Mouse (Mus musculus) right cerebral cortex, postnatal 4 days (tissue): ENCODE results near the gene Sox10.

Source experiments
- DNase-seq: peaks from one replicate; pipeline ENCODE4 v3.0.0-alpha.2; 2022

The Sox10 gene

DNA sequence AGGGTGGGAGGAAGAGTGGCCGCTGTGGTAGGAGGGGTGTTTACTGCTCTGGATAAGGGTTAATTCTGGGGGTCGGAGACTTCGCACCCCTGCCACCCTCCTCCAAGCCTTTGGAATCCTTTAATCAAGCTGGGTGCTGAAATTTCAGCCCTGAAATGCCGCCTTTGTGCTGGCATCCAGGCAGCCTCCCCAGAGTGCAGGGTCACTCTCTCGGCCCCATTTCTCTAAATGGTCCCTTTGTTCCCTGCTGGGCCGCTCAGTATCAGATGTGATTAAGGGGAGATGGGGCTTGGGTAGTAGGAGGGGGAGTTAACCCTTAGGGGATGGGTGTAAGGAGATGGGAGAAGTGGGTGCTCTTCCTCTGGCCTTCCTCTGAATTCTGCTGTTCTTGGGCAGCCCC lies 12.3 kb downstream of the Sox10 start:
- no peak for DNase-seq

DNA sequence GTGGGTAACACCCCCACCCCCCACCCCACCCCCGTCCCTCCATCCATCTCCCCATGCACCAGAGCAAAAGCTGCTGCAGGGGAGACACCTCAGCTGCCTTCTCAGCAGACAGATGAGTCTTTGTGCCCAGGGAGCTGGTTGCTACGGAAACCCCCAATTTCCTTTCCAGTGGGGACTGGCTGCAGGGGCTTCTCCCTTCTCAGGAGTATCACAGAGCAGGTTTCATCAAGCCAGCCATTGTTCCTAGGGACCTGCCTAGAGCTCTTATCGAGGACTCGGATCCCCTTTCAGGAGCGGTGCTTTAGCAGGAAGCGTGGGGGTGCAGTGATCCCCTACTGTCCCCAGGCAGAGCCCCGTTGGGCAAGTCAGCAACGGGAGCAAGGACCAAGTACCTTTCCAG lies 13.2 kb downstream of the Sox10 start:
- DNase-seq: no peak

DNA sequence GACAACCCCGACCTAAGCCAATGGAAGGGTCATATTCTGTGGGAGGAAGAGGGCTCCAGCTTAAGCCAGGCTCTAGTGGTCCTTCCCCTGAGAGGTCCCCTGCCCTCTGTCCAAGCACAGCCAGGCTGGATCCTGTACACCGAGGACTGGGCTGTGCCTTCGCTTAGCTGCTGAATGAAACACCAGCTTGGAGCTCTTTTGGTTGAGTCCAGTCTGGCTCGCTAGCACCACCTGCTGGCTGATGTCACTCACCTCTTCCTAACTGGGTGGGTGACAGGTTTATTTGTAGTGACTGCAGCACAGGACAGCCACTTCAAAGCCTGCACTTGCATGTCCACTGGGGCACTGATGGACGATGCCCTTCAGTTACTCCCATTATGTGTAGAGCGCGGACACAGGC lies 16.5 kb downstream of the Sox10 start:
- peak; percentile 93 for DNase-seq

DNA sequence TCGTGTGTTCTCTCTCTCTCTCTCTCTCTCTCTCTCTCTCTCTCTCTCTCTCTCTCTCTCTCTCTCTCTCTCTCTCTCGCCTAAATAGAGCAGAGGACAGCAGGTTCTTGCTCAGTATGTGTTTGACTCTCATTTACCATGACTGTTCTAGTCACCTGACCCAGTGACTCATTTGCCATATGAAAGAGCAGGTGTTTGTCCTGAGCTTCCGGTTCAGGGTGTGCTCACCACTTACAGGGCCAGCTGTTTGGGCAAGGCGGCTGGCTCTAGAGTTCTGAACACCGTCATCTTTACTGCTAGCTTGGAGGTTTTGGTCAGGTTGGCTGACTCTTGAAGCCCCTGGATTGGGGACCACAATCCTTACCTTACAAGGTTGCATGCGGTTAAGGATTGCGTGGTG lies 19.5 kb downstream of the Sox10 start:
- DNase-seq: no peak

DNA sequence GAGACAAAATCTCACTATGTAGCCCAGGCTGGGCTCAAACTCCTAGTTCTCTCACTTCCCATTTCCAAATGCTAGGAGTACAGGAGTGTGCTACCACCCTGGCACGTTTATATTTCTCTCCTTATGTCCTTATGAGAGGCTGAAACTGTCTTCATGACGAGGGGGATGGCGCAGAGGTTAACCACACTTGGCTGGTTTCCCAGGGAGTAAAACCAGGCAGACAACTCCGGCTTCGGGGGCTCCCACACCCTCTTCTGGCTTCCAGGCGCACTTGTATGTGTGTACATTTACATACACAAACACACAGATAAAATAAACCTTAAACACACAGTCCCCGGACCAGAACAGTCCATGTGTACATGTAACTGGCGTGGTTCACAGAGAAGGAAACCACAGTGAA lies 21.0 kb downstream of the Sox10 start:
- no peak for DNase-seq

DNA sequence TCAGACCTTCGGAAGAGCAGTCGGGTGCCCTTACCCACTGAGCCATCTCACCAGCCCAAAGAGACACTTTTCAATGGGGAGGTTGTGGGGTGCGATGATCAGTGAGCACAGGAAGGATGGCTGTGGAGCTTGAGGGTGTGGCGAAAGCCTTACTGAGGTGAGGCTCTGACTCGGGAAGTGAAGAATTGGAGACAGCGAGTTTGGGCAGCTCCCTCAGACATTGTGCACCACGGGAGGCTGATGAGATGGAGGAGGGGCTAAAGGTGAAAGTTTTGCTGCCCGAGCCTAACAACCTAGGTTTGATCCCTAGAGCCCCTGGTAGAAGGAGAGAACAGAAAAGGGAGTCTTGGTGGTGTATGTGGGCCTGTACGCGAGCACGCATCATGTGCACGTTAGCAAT lies 21.7 kb downstream of the Sox10 start:
- no peak for DNase-seq

DNA sequence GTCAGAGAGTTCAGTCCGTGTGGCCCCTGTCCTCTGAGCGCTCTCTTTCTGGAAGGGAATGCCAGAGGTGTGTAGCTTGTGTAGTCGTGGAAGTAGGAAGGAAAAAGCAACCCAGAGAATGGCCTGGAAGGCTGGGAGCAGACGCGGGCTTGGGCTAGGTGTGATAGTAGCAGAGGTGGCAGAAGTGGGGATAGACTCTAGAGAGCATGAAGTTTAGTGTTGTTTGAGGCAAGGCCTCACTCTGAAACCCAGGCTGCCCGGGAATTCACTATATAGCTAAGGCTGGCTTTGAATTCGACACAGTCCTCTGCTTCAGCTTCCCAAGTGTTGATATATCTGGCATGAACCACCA lies 23.5 kb downstream of the Sox10 start:
- no peak for DNase-seq

DNA sequence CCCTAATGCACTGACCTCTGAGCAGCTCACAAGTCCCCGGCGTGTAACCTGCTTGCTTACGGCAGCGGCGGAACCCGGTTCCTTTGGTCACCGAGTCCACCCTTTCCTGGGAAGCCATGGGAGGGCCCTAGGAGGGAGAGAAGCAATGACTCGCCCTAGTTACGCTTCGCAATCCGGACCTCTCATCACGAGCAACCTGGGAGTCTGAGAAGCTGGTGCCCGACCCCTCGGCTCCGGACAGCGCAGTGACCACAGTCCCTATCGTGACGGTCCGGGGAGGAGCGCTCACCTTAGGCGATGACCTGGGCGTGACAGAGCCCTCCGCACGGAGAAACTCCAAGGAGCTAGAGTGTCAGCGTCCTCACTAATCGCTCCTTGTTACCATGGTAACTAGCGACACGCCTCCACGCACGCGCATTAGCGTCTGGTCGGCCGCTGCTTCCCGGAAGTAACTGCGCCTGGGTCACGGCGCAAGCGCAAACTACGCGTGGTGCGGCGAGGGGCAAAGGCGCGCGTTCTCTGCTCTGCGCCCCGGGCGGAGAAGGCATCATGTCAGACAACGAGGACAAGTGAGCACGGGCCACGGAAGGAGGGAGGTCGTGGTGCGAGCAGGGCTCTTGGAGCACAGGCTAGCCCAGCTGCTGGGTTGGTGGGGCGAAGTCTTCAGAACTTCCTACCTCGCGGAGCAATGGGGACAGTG lies 24.0 kb downstream of the Sox10 start, which contains the start of the genes Polr2f and 1700088E04Rik:
Polr2f (plus strand) TSS at position 144 of the 700 bp plus-strand sequence.
1700088E04Rik (minus strand) TSS at position 388 of the 700 bp plus-strand sequence.
- DNase-seq: peak; percentile 95

DNA sequence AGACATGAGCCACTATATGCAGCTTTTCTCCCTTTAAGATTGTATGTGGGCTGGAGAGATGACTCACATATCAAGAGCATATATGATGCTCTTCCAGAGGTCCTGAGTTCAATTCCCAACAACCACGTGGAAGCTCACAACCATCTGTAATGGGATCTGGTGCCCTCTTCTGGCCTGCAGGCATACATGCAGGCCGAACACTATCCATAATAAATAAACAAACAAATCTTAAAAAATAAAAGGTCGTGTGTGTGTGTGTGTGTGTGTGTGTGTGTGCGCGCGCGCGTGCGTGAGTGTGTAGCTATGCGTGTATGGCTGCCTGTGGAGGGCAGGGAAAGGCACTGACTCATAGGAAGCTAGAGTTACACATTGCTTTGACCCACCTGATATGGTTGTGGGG lies 25.4 kb downstream of the Sox10 start:
- no peak for DNase-seq

DNA sequence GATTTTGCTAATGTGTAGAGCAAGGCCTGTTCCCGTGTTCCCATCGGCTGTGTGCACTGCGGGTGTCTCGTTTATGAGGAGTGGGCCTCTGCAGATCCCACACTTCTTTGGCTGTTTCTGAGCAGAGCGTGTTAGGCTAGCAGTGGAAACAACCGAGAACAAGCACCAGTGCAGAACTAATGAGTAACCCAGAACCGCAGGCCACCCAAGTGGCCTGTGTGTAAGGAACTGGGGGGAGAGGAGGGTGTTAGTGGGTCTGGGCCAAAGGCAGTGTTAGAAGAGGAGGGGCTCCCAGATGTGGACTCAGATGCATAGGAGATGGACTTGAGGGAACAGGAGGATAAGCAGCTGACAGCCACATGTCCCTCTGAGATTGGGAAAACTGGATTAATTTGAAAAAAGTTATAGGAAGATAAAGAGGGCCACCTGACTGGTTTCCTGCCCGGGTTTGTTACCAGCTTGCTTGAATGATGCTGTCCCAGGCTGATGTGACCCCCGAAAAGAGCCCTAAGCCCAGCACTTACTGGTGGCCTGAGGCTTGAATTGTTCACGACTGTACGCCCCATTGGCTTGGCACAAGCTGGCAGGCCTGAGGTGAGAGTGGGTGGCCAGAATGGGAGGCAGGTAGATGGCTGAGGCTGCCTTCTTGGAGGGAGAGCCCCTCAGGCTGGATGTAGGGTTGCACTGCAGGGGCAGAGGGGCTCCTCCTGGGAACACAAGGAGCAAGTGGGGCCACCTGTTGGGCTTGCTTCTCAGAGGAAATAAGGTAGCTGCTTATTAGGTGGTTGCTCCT lies 29.1 kb downstream of the Sox10 start:
- no peak for DNase-seq

DNA sequence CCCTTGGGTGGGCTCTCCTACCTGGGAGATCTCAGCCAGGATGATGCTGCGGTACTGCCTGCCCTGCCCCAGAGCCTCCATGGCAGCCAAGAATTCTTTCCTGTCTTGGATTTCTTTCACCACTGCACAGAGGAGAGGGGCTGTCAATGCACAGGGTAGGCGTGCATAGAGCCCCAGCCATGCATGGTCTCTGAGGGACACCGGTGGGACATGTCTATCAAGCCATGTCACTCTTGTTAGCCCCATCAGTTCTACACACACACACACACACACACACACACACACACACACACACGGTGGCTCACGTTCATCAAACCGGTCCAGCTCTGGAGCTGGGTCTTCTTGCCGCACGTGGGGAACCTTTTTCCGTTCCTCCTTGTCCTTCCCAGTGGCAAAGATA lies 29.7 kb downstream of the Sox10 start:
- DNase-seq: no peak

DNA sequence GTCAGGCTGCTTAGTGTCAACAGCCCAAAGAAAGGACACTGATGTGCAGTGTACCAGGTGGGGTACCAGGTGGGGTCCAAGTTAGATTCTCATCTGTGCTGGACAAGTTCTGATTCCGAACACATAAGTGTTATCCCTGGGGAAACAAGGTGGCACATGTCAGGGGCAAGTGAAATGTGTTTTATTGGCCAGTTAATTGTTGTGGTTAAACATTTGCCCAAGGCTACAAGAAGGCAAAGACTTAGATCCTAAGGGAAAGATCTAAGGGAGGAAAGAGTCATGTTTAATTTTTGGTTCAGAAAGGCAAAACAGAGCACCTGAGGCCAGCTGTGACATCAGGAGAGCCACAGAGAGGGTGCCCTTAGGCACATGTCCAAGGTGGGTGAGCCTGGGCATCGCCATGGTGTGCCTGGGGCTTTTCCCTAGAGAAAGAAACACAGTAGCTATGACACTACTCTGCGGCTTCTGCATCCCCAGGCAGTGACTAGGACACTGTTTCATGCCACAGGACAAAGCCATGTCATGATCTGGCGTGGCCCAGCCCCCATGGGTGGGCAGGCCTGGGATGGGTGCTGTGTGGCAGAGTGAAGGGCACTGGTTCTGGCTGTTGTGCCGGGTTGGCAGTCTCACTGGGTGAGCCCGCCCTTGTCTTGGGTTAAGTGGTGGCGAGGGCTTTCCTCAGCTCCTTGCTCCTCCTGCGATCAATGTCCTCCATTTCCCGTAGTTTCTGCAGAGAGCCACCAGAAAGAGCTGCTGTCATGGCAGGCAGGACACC lies 30.4 kb downstream of the Sox10 start:
- no peak for DNase-seq

DNA sequence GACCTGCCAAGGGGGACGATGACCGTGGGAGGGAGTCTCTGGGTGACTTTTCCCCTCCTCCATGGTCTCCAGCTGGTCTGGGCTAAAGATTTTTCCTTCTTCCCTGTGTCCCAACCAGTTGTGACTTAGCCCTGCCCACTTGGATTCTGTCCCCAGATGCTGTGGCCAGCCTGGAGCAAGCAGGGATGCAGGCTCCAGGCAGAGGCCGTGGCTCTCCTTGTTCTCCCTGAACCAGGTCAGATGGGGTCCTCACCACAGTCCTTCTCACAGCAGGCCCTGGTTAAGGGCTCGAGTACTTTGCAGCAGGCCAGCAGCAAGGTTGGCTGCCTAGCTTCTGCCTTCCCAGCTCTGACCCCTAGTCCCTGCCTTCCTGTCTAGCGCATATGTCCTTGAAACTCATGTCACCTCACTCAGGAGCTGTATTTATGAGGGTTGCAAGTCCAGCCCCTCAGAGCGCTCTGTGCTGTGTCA lies 31.8 kb downstream of the Sox10 start:
- DNase-seq: no peak

DNA sequence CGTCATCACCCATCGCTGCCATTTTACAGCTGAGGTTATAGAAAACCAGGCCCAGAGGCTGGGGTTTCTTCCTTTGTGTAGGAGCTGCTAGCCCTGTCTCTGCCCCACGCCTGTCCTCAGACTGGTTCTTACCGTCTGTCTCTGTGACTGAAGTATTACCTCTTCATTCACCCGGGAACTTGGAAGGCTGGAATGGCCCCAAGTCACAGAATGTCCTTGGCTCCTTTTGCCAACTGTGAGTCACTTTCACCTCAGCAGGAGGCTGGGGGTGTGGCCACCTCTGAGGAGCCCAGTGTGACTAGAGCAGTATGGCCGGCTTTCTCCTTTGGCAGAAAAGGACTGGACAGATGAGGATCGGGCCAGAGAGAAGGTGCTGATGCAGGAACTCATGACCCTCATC lies 33.6 kb downstream of the Sox10 start:
- DNase-seq: no peak

DNA sequence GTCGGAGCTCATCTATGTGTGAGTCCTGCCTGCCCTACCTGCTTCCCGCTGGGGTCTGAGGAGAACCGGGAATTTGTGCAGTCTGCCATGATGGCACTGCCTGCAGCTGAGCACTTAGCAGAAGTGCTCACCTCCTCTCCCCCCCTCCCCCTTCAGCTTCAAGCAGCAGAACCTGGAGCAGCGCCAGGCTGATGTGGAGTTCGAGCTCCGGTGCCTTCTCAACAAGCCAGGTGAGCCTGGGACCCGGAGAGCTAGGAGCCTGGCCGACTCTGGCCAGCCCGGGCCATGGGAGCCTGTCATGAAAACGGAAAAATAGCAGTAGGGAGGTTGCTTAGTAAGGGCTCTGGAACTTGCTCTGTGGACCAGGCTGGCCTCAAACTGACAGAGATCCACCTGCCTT lies 34.3 kb downstream of the Sox10 start:
- no peak for DNase-seq

DNA sequence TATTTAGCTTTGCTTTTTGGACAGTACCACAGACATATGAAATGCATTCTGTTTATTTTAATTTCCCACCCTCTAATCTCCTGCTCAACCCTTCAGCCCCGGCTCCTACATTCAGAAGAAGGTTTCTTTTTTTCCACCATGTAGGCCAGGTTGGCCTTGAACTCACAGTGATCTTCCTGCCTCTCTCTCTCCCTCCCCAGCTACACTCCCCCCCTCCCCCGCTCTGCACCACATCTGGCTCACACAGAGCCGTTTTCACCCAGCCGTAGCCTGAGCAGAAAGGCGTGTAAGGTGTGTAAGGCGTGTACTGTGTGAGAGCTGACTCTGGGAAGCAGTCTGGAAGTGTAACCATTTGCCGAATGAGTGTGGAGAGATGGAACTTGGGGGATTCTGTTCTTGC lies 35.7 kb downstream of the Sox10 start:
- DNase-seq: no peak

DNA sequence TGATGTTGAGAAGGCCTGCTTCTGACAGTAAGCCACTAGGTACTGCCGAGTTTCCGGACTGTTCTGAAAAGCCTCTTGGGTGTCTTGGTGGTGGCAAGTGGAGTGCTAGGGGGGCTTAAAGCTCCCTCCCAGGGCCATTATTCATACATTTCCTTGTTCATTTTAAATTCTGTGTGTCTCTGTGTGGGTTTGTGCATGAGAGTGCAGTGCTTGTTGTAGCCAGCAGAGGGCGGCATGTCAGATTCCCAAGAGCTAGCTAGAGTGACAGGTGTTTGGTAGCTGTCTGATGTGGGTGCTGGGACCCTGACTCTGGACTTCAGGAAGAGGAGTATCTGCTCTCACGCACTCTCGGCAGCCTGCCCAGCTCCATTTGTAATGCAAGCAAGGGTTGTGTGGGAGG lies 36.8 kb downstream of the Sox10 start:
- DNase-seq: no peak

DNA sequence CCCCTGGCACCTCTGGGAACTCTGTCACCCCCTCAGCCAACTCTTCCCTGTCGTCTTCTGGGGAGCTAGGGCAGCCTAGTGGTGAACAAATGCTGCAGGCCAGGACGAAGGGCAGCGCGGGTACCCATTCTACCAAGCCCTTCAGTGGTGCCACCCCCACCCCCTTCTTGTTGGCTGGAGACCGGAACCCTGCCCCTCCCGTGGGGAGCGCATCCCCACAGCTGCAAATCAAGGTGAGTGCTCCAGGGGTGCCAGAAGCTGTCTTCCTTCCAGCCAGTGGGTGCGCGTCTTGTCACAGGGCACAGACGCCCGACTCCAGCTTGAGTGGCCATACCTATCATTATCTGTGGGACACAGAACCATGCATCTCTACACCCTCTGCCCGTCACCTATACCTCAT lies 37.9 kb downstream of the Sox10 start:
- DNase-seq: no peak

DNA sequence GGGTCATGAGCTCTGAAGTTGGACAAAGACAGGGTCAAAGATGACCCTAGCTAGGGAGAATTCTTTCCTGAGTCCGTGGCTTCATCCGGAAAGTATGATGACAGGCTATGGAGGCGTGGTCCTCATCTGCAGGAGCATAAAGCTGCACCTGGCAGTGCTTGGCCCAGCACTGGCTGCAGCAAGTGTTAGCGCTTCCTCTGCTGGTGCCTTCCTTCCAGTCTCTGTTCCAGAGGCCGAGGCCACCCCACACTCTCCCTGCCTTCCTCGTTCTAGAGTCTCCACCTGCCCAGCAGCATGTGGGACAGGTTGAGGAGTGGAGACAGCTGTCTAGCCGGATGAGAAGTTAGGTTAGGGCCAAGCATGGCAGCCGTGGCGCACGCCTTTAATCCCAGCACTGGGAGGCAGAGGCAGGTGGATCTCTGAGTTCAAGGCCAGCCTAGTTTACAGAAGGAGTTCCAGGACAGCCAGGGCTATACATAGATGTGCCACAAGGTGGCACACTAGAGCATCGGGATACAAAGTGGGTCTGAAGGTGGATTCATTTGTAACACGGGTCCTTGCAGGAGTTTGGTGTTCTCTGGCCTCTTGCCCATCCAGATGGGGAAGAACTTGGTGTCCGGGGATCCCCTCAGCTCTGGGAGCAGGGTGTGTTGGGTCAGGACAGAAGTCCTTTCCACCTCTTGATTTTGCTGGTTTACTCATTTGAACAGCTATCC lies 38.7 kb downstream of the Sox10 start:
- peak; percentile 38 for DNase-seq

DNA sequence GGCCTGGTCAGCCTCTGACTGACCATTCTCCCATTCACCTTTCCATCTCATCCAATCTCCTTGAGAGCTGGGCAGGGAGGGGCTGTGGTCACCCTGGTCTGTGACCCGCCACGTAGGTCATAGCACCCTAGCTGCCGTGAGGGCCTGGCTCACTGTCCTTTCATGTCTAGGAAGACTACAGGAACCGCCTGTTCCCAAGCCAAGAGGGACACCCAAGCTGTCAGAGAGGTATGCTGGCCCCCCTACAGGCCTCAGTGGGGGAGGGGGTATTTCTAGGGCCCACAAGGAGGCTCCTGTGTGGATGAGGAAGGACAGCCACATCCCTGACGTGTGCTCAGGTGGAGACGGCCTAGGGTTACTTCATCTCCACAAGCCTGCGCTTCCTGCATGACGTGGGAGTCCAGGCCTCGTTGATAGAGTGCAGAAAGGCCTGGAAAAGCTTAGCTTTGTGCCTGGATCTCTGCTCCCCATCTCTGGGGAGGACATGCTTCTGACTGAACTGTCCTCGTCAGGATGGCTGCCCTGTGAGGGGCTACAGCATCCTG lies 40.6 kb downstream of the Sox10 start:
- DNase-seq: no peak

DNA sequence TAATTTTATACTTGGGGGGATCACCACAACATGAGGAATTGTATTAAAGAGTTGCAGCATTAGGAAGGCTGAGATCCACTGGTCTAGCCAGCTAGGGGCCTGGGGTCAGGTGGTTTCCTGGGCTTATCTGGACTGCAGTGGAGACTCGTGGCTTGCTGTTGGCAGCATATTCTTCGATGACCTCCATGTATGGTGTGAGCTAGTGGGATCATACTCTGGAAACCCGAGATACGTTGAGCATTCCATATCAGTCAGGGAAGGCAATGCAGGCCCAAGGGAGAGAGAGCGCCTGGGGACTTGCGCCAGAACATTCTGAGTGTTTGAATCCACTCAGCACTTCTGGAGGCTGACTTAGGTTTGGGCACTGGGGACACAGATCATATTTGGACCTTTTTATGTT lies 41.3 kb downstream of the Sox10 start:
- no peak for DNase-seq

DNA sequence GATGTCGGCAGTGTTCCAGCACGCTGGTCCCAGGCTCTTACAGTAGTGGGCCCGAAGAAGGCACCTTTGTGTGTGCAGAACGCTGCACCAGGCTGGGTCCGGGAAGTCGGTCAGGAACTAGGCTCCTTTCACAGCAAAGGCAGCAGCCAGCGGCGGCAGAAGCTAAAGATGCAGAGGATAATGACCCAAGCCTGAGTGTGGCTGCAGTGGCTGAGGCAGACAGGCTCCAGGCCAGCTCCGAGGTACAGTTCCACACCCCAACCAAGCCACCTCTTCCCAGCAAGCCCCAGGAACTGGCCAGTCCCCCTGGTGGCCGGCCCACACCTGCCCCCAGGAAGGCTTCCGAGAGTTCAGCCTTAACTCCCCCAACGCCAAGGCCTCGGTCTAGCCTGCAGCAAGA lies 42.5 kb downstream of the Sox10 start:
- no peak for DNase-seq

DNA sequence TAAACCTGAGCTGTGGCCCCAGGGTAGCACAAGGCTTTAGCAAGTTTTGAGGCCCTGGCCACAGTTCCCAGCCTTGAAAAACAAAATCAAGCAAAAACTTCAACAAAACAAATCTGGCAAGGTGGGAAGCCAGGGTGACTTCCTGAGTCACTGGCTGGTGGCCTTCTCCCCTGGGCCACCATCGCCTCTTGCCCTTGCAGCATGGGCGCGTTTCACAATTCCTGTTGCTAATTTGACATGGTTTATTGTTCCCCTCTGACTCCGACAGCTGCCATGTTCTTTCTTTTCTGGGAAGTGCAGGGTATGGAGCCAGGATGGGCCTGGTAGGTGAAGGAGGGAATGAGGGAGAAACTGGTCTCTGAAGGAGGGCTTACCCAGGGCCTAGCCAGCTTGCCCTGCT lies 42.9 kb downstream of the Sox10 start:
- no peak for DNase-seq
